Mouse (Mus musculus) limb, embryonic 14.5 days (tissue): ENCODE data around the gene Nmt2. TPM values are rescaled to one million over a fixed set of nuclear protein-coding genes. Genes with fewer than 3 reads are reported as not detected.

Experiments used
- ATAC-seq: fragments of 200-750 bp; cut with Nextera tagmentation; 2 replicates; pipeline ENCODE4 v1.8.0; 2017; ENCODE audit warnings: low read depth, moderate number of reproducible peaks, moderate TSS enrichment; ENCODE audit not compliant: low FRiP score
- DNase-seq: peaks from one replicate; pipeline ENCODE4 v3.0.0-alpha.2; 2015; ENCODE audit warnings: low spot score
- H3K27ac ChIP-seq: fragments of 300-500 bp; sonication (generic); replicated peaks from 2 replicates; pipeline ENCODE4 v1.5.1; 2014; ENCODE audit warnings: low read depth, mild to moderate bottlenecking, low read length, moderate library complexity, mixed read lengths
- H3K27me3 ChIP-seq: fragments of 300-500 bp; sonication (generic); 2 replicates; pipeline ENCODE4 v1.6.1; 2014; ENCODE audit warnings: low read length, mixed read lengths; ENCODE audit not compliant: control insufficient read depth, insufficient read depth
- H3K36me3 ChIP-seq: fragments of 300-500 bp; sonication (generic); 2 replicates; pipeline ENCODE4 v1.6.1; 2014; ENCODE audit warnings: mild to moderate bottlenecking, low read length, moderate library complexity, mixed read lengths; ENCODE audit not compliant: control insufficient read depth, insufficient read depth
- H3K4me1 ChIP-seq: fragments of 300-500 bp; sonication (generic); 2 replicates; pipeline ENCODE4 v1.6.1; 2014; ENCODE audit warnings: antibody characterized with exemption, low read length, mixed read lengths; ENCODE audit not compliant: control insufficient read depth, insufficient read depth
- H3K4me2 ChIP-seq: fragments of 300-500 bp; sonication (generic); replicated peaks from 2 replicates; pipeline ENCODE4 v1.6.1; 2014; ENCODE audit warnings: low read depth, mild to moderate bottlenecking, low read length, moderate library complexity; ENCODE audit not compliant: severe bottlenecking
- H3K4me3 ChIP-seq: fragments of 300-500 bp; sonication (generic); replicated peaks from 2 replicates; pipeline ENCODE4 v1.5.1; 2014; ENCODE audit warnings: low read length
- H3K9ac ChIP-seq: fragments of 300-500 bp; sonication (generic); 2 replicates; pipeline ENCODE4 v1.6.1; 2014; ENCODE audit warnings: mild to moderate bottlenecking, low read depth, low read length, moderate library complexity; ENCODE audit not compliant: severe bottlenecking
- H3K9me3 ChIP-seq: fragments of 300-500 bp; sonication (generic); 2 replicates; pipeline ENCODE4 v1.6.1; 2016; ENCODE audit warnings: low read length; ENCODE audit not compliant: control insufficient read depth
- POLR2A ChIP-seq: fragments of 200-500 bp; IDR thresholded peaks from 2 replicates; pipeline ENCODE4 v1.8.0; 2012; ENCODE audit warnings: inconsistent platforms, mild to moderate bottlenecking, moderate library complexity, borderline replicate concordance; ENCODE audit not compliant: insufficient read depth, insufficient read length; ENCODE audit errors: extremely low read depth
- WGBS: fragments of 180-500 bp; shearing (Covaris S2); extraction: QIAGEN DNeasy Blood & Tissue Kit; methylation state at CpG from one replicate; pipeline ENCODE4 v1.1.7; 2014; 5-methylcytosine and 5-hydroxymethylcytosine counted together
- polyA plus RNA-seq, 2 experiments: library from polyadenylated mRNA; depleted of rRNA in 1 of 2; stranded (reverse) in 1 of 2; unstranded in 1 of 2; fragments of >200 nt; fragmentation: Nextera tagmentation in 1 of 2; extraction: Ambion mirVana in 1 of 2; gene quantifications; 2 replicates each; pipeline versions ENCODE4 v1.2.1 to v1.2.3; 2012 to 2014

The Nmt2 gene
- polyA plus RNA-seq, 2 experiments: 15.4 to 33.7 TPM

DNA sequence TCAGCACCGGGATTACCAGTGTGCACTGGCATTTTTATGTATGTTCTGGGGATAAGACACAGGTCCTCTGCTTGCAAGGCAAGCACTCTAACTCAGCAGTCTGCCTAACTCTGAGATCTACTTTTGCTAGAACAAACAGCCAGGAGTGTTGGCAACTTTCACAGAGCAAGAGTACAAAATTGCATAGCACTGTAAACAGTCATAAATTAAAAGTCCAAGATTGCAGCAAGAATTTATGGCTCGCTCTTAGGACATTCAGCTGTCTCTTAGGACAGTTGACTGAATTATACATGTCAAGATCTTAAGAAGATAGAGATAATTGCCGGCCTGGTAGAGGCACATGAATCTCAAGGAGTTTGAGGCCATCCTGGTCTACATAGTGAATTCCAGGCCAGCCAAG is 72.3 kb downstream of the Nmt2 start:
- 53% methylated on average over 3 of the region's 3 CpGs for WGBS

DNA sequence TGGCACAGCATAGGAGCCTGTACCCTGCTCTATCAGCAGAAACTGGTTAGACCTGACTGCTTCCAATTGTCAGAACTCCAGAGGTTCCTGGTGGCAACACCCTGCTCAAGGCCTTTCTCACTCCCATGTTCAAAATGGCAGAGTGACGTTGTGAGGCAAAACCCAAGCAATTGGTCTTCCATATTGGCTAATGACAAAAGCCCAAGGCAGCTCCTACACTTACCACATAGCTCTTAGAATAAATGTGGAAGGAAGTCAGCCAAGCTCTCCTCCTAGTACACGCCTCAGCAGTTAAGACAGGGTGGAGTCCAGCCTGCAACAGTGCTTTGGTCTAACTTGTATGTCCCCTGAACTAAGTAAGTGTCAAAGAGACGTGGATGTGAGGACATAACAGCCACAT is 73.9 kb downstream of the Nmt2 start:
- Histone ChIP-seq H3K4me3 (no peak overlapping the region), H3K9me3 (no peaks in the 10 kb centered on the region), H3K9ac (no peak overlapping the region), H3K27ac (no peak overlapping the region), H3K27me3 (no peaks in the 10 kb centered on the region), H3K36me3 (no peaks in the 10 kb centered on the region), H3K4me2 (no peak overlapping the region), H3K4me1 (no peaks in the 10 kb centered on the region)
- 60% methylated on average over 3 of the region's 3 CpGs for WGBS
- ATAC-seq (no peak), DNase-seq (no peak)
- TF ChIP-seq POLR2A: no peak

More for the DNA sequence above, 72.3 kb downstream of the Nmt2 start:
- Histone ChIP-seq H3K9me3 (no peaks in the 10 kb centered on the region), H3K36me3 (no peaks in the 10 kb centered on the region), H3K4me1 (no peaks in the 10 kb centered on the region), H3K4me3 (no peak overlapping the region), H3K4me2 (no peak overlapping the region), H3K27ac (no peak overlapping the region), H3K9ac (no peak overlapping the region), H3K27me3 (no peaks in the 10 kb centered on the region)
- DNase-seq (no peak), ATAC-seq (no peak)
- TF ChIP-seq POLR2A: no peak

DNA sequence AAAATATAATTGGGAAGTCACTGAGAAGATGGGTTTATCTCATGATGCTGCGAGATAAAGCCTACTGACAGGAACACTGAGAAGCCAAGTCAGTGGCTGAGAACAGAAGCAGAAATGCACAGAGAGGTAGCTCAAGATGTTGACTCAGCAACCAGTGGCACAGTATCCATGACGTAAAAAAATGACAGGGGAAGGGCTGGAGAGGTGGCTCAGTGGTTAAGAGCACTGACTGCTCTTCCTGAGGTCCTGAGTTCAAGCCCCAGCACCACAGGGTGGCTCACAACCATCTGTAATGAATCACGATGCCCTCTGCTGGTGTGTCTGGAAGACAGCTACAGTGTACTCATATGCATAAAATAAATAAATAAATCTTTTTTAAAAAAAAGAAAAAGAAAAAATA is 77.1 kb downstream of the Nmt2 start:
- Histone ChIP-seq H3K4me1 (no peaks in the 10 kb centered on the region), H3K27ac (no peak overlapping the region), H3K36me3 (no peaks in the 10 kb centered on the region), H3K4me3 (no peak overlapping the region), H3K9me3 (no peaks in the 10 kb centered on the region), H3K9ac (no peak overlapping the region), H3K4me2 (no peak overlapping the region), H3K27me3 (no peaks in the 10 kb centered on the region)
- 84% methylated on average over 3 of the region's 3 CpGs for WGBS
- TF ChIP-seq POLR2A: no peak
- DNase-seq (no peak), ATAC-seq (no peak)

DNA sequence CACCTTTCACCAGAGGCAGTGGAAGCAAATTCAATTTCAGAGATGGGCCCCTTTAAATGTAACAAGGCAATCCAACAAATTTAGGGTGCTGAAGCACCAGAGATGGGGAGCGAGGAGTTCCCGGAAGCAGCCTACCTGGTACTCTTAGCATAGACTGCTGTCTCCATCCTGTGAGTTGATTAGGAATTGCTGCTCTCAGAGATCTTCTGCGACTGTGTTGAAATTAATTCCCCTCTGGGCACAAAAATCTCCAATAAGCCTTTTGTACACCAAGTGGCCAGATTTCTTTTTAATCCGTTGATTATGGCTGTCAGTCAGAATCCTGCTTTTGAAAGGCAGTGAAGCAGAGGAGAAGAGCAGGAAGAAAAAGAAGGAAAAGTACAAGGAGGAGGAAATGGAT is 81.1 kb downstream of the Nmt2 start:
- no peak for DNase-seq
- no peak for ATAC-seq
- Histone ChIP-seq H3K9ac (no peak overlapping the region), H3K4me1 (no peaks in the 10 kb centered on the region), H3K9me3 (no peaks in the 10 kb centered on the region), H3K4me3 (no peak overlapping the region), H3K27me3 (no peaks in the 10 kb centered on the region), H3K4me2 (no peak overlapping the region), H3K27ac (no peak overlapping the region), H3K36me3 (no peaks in the 10 kb centered on the region)
- 59% methylated on average over 4 of the region's 4 CpGs for WGBS
- no peak for TF ChIP-seq POLR2A

Other genes with a start within 250 kb of the Nmt2 start
- 32.7 and 33.7 TPM in 2 replicates for gene Fam171a1, start 170.0 kb upstream of the Nmt2 start, polyA plus RNA-seq (2012; rRNA removed)
- 31.7 and 38.1 TPM in 2 replicates for gene Fam171a1, start 170.0 kb upstream of the Nmt2 start, polyA plus RNA-seq (2014; fragmentation: Nextera tagmentation; extraction: Ambion mirVana)
- 11.6 and 19.2 TPM in 2 replicates for gene Rpp38, start 48.4 kb downstream of the Nmt2 start, polyA plus RNA-seq (2012; rRNA removed)
- 23.4 and 24.9 TPM in 2 replicates for gene Rpp38, start 48.4 kb downstream of the Nmt2 start, polyA plus RNA-seq (2014; fragmentation: Nextera tagmentation; extraction: Ambion mirVana)
- 0.17 and 0.34 TPM in 2 replicates for gene Acbd7, start 52.0 kb downstream of the Nmt2 start, polyA plus RNA-seq (2012; rRNA removed)
- gene Acbd7, start 52.0 kb downstream of the Nmt2 start, polyA plus RNA-seq (2014; fragmentation: Nextera tagmentation; extraction: Ambion mirVana): 0.41 and 1.0 TPM in 2 replicates
- gene Olah, start 113.0 kb downstream of the Nmt2 start, polyA plus RNA-seq (2012; rRNA removed): 0.10 and 0.15 TPM in 2 replicates
- gene Olah, start 113.0 kb downstream of the Nmt2 start, polyA plus RNA-seq (2014; fragmentation: Nextera tagmentation; extraction: Ambion mirVana): 0.12 TPM in 1 of 2 replicates, not detected in the other
- 0.20 TPM in 1 of 2 replicates, not detected in the other for gene Meig1, start 138.4 kb downstream of the Nmt2 start, polyA plus RNA-seq (2012; rRNA removed)
- gene Meig1, start 138.4 kb downstream of the Nmt2 start, polyA plus RNA-seq (2014; fragmentation: Nextera tagmentation; extraction: Ambion mirVana): not detected in 2 replicates
- 9.0 and 10.5 TPM in 2 replicates for gene Dclre1c, start 139.9 kb downstream of the Nmt2 start, polyA plus RNA-seq (2012; rRNA removed)
- gene Dclre1c, start 139.9 kb downstream of the Nmt2 start, polyA plus RNA-seq (2014; fragmentation: Nextera tagmentation; extraction: Ambion mirVana): 7.0 and 7.3 TPM in 2 replicates
- 7.5 and 9.2 TPM in 2 replicates for gene Suv39h2, start 190.8 kb downstream of the Nmt2 start, polyA plus RNA-seq (2012; rRNA removed)
- gene Suv39h2, start 190.8 kb downstream of the Nmt2 start, polyA plus RNA-seq (2014; fragmentation: Nextera tagmentation; extraction: Ambion mirVana): 15.4 and 17.6 TPM in 2 replicates
- 4.2 and 4.4 TPM in 2 replicates for gene Gm45902, start 228.6 kb downstream of the Nmt2 start, polyA plus RNA-seq (2012; rRNA removed)
- 3.8 and 4.7 TPM in 2 replicates for gene Gm45902, start 228.6 kb downstream of the Nmt2 start, polyA plus RNA-seq (2014; fragmentation: Nextera tagmentation; extraction: Ambion mirVana)
- 74.3 and 82.6 TPM in 2 replicates for gene Hspa14, start 228.6 kb downstream of the Nmt2 start, polyA plus RNA-seq (2012; rRNA removed)
- gene Hspa14, start 228.6 kb downstream of the Nmt2 start, polyA plus RNA-seq (2014; fragmentation: Nextera tagmentation; extraction: Ambion mirVana): 88.2 and 98.5 TPM in 2 replicates
- 0.34 and 0.73 TPM in 2 replicates for gene Cdnf, start 228.8 kb downstream of the Nmt2 start, polyA plus RNA-seq (2012; rRNA removed)
- 0.08 and 0.32 TPM in 2 replicates for gene Cdnf, start 228.8 kb downstream of the Nmt2 start, polyA plus RNA-seq (2014; fragmentation: Nextera tagmentation; extraction: Ambion mirVana)